Comparison of ENCODE assay signal across 6 mouse cellular contexts in genomic region chr5:3886862-3887261, GRCm38 (mm10). TPM values are rescaled to one million over a fixed set of nuclear protein-coding genes. Genes with fewer than 3 reads are reported as not detected.
A peak's percentile ranks its signal among the peaks of the same experiment; 100 is the strongest.
DNase-seq lines count a peak whose midpoint lies in the region; ATAC-seq lines count a peak whose summit lies in the region.
"Had no signal": no experiment of that assay in that cellular context is flagged by ENCODE, and none has a peak within 500 bp of the region (broad histone marks: within the 10 kb centered on the region; RNA-seq: fewer than 3 reads in every experiment).

No protein-coding gene starts in this region.

- ATAC-seq in CD4-positive, CD25-positive, alpha-beta regulatory T cell, adult 4 months = peak; percentile 86

- peak; percentile 58 for DNase-seq in CD4-positive helper T cell, adult 2 months (ENCODE audit: low read depth, low spot score)
- peak; percentile 2 for DNase-seq in T-cell, adult 2 months (ENCODE audit: low spot score)
- peak; percentile 75 for DNase-seq in induced T-regulatory cell, adult 2 months (ENCODE audit: low read depth)
- peak; percentile 35 for DNase-seq in naive thymus-derived CD4-positive, alpha-beta T cell, adult 2 months (ENCODE audit: low read depth)

RNA-seq across cellular contexts. Expression of gene Mterf1a, which starts 6.9 kb away (rescaled TPM):
- 10 to 100 TPM; 35.8 to 44.4 TPM for polyA plus RNA-seq in CD4-positive, CD25-positive, alpha-beta regulatory T cell, adult 4 months (2017; shearing (Covaris generic))

RNA-seq across cellular contexts. Expression of gene Akap9, which starts 41.0 kb away (rescaled TPM):
- polyA plus RNA-seq in CD4-positive, CD25-positive, alpha-beta regulatory T cell, adult 4 months (2017; shearing (Covaris generic)) = 100 to 1,000 TPM; 181 to 212 TPM

RNA-seq across cellular contexts. Expression of gene Lrrd1, which starts 41.9 kb away (rescaled TPM):
- polyA plus RNA-seq in CD4-positive, CD25-positive, alpha-beta regulatory T cell, adult 4 months (2017; shearing (Covaris generic)) = under 1 TPM in 1 of 2 experiments, not detected in 1; 0.28 TPM
- polyA plus RNA-seq: forebrain, postnatal 0 days had no signal

Comparison
In these comparisons a context has a peak if more than half of its experiments do, and no peak if none do; other contexts are left out.
1. Peak in every context shown above with its lines: DNase-seq and ATAC-seq.
2. DNase-seq: peak in every context shown above with its lines; median percentile 75 in induced T-regulatory cell, adult 2 months; 58 in CD4-positive helper T cell, adult 2 months; 35 in naive thymus-derived CD4-positive, alpha-beta T cell, adult 2 months; 2 in T-cell, adult 2 months.